Mouse (Mus musculus) testis, adult 2 months (tissue): ENCODE measurements around the gene Mrps18b. TPM values are rescaled to one million over a fixed set of nuclear protein-coding genes. Genes with fewer than 3 reads are reported as not detected.

ENCODE experiments used
- H3K27ac ChIP-seq: fragments of 200-500 bp; 2 replicates; pipeline ENCODE4 v1.5.1; 2012; ENCODE audit warnings: low read depth, low read length; ENCODE audit not compliant: control insufficient read depth, insufficient read depth
- H3K27me3 ChIP-seq: fragments of 200-500 bp; 2 replicates; pipeline ENCODE4 v1.6.1; 2012; ENCODE audit warnings: mild to moderate bottlenecking, low read length, moderate library complexity; ENCODE audit not compliant: control insufficient read depth, insufficient read depth
- H3K36me3 ChIP-seq: fragments of 200-500 bp; 2 replicates; pipeline ENCODE4 v1.6.1; 2012; ENCODE audit warnings: mild to moderate bottlenecking, low read length; ENCODE audit not compliant: control insufficient read depth, insufficient read depth
- H3K4me1 ChIP-seq: fragments of 200-500 bp; 2 replicates; pipeline ENCODE4 v1.6.1; 2012; ENCODE audit warnings: low read length; ENCODE audit not compliant: control insufficient read depth, insufficient read depth
- H3K4me3 ChIP-seq: fragments of 200-500 bp; 2 replicates; pipeline ENCODE4 v1.5.1; 2012; ENCODE audit warnings: low read depth, mild to moderate bottlenecking, low read length, moderate library complexity, mixed read lengths; ENCODE audit not compliant: control insufficient read depth
- CTCF ChIP-seq: fragments of 200-500 bp; IDR thresholded peaks from 2 replicates; pipeline ENCODE4 v1.5.1; 2012; ENCODE audit warnings: low read depth, mild to moderate bottlenecking, inconsistent platforms, low read length, moderate library complexity; ENCODE audit not compliant: control insufficient read depth, insufficient read depth, insufficient replicate concordance
- POLR2A ChIP-seq: fragments of 200-500 bp; IDR thresholded peaks from 2 replicates; pipeline ENCODE4 v1.6.1; 2012; ENCODE audit warnings: low read depth, mild to moderate bottlenecking, inconsistent platforms, low read length, moderate library complexity; ENCODE audit not compliant: control insufficient read depth
- polyA plus RNA-seq: library from polyadenylated mRNA; depleted of rRNA; stranded (reverse); fragments of >200 nt; gene quantifications from 2 replicates; pipeline ENCODE4 v1.2.3, GENCODE M21; 2012

Gene Mrps18b
- polyA plus RNA-seq, 1 experiment = 81.8 TPM

GRCm38 (mm10) chr17:35918276-35919059, 2.3 kb upstream of the Mrps18b start:
- no peak for TF ChIP-seq CTCF
- no peak for TF ChIP-seq POLR2A
- H3K27ac ChIP-seq = peak overlapping the region; percentile 87
- no peaks in the 10 kb centered on the region for H3K27me3 ChIP-seq
- peaks cover 2% of the 10 kb centered on the region; the same call in 1 of the 2 replicates for H3K4me1 ChIP-seq
- H3K36me3 ChIP-seq = peaks cover 5% of the 10 kb centered on the region
- peak overlapping the region; percentile 85 for H3K4me3 ChIP-seq

GRCm38 (mm10) chr17:35917463-35918251, 1.5 kb upstream of the Mrps18b start:
- Histone ChIP-seq H3K27ac (peak overlapping the region; percentile 99), H3K27me3 (no peaks in the 10 kb centered on the region), H3K36me3 (peaks cover 5% of the 10 kb centered on the region), H3K4me1 (peaks cover 2% of the 10 kb centered on the region; the same call in 1 of the 2 replicates), H3K4me3 (peak overlapping the region; percentile 96)
- TF ChIP-seq POLR2A (peak; percentile 49; the same call in 1 of the 2 replicates), CTCF (no peak)

DNA sequence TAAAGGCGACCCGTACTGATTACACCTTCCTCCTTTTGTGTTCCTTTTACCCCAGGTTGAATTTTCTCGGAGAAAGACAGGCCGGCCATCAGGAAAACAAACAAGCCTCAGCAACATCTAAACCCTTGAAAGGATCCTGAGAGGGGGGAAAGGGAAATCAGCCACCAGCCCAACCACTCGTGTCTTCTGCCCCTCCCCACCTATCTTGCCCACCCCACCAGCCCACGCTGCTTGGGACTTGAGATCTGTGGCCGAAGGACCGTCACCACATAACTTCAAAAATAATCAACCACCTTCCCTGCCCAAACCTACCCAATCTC, 914 bp upstream of the Mrps18b start:
- peaks cover 2% of the 10 kb centered on the region; the same call in 1 of the 2 replicates for H3K4me1 ChIP-seq
- H3K4me3 ChIP-seq = peak overlapping the region; percentile 96
- TF ChIP-seq CTCF = no peak
- TF ChIP-seq POLR2A = no peak
- H3K27me3 ChIP-seq = no peaks in the 10 kb centered on the region
- H3K36me3 ChIP-seq = peaks cover 5% of the 10 kb centered on the region
- peak overlapping the region; percentile 99 for H3K27ac ChIP-seq

- Histone ChIP-seq H3K36me3 (peaks cover 5% of the 10 kb centered on the region), H3K4me1 (peaks cover 2% of the 10 kb centered on the region; the same call in 1 of the 2 replicates), H3K27me3 (no peaks in the 10 kb centered on the region), H3K27ac (peak overlapping the region; percentile 94), H3K4me3 (peak overlapping the region; percentile 96)
- TF ChIP-seq POLR2A (no peak), CTCF (no peak)
Measured at GRCm38 (mm10) chr17:35915538-35916296, 472 bp downstream of the Mrps18b start.

DNA sequence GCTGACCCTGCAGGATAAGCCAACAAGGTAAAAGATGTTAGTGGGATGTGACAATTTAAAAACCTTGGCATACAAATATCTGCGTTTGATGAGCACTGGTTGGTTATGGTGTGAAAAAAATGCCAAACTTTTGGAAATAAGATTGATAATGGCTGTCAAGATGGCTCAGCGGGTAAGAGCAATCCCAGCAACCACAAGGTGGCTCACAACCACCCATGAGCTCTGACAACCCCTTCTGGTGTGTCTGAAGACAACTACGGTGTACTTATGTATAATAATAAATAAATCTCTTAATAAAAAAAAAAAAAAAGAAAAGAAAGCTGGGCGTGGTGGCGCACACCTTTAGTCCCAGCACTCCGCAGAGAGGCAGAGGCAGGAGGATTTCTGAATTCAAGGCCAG, 1.2 kb downstream of the Mrps18b start:
- TF ChIP-seq POLR2A (no peak), CTCF (no peak)
- H3K27ac ChIP-seq = no peak overlapping the region
- peak overlapping the region; percentile 96 for H3K4me3 ChIP-seq
- no peaks in the 10 kb centered on the region for H3K27me3 ChIP-seq
- H3K36me3 ChIP-seq = peaks cover 5% of the 10 kb centered on the region
- H3K4me1 ChIP-seq = peaks cover 4% of the 10 kb centered on the region

DNA sequence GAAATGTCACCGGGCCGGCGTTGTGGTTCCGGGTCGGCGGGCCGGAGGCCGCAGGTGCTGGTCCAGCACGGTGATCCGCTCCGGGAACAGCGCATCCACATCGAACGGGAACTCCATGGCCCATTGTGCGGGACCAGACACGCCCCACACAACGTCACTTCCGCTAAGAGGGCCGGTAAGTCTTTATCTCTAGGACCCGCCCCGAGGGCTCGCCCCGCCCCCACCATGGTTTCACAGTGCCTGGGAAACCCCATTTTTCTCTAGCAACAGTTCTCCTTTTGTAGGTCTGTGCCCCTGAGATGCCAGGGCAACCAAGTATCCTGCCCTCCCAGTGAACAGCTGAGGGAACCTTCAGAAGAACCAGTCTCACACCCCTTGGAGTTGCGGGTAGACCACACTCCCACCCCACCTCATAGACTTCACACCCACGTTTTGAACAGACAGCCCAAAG, 6.2 kb downstream of the Mrps18b start, which contains the start of gene Atat1:
Gene Atat1, minus strand, starts transcription at position 157 of the 451 bp plus-strand sequence.
- no peaks in the 10 kb centered on the region for H3K27me3 ChIP-seq
- peak within 1 kb of the TSS; percentile 94 for H3K4me3 ChIP-seq
- TF ChIP-seq CTCF = 0 out of 2 replicates have a peak, but pooled peaks have one; percentile 4
- peak; percentile 89 for TF ChIP-seq POLR2A
- peaks cover 6% of the 10 kb centered on the region for H3K4me1 ChIP-seq
- peaks cover 2% of the 10 kb centered on the region; the same call in 1 of the 2 replicates for H3K36me3 ChIP-seq
- H3K27ac ChIP-seq = peak within 1 kb of the TSS; percentile 98
